Mouse (Mus musculus) thymus, adult 2 months (tissue): Measurements from ENCODE around the gene Rabep1. TPM values are rescaled to one million over a fixed set of nuclear protein-coding genes. Genes with fewer than 3 reads are reported as not detected.

ENCODE experiments used
- DNase-seq: peaks from one replicate; pipeline ENCODE4 v3.0.0; 2021
- H3K27ac ChIP-seq: fragments of 200-500 bp; 2 replicates; pipeline ENCODE4 v1.5.1; 2012; ENCODE audit warnings: low read length, control low read depth; ENCODE audit not compliant: control insufficient read depth, insufficient read depth
- H3K27me3 ChIP-seq: fragments of 200-500 bp; 2 replicates; pipeline ENCODE4 v1.6.1; 2012; ENCODE audit warnings: mild to moderate bottlenecking, low read length, moderate library complexity, mixed read lengths; ENCODE audit not compliant: control insufficient read depth, insufficient read depth
- H3K36me3 ChIP-seq: fragments of 200-500 bp; 2 replicates; pipeline ENCODE4 v1.6.1; 2012; ENCODE audit warnings: mild to moderate bottlenecking, low read length, moderate library complexity; ENCODE audit not compliant: control insufficient read depth, insufficient read depth
- H3K4me1 ChIP-seq: fragments of 200-500 bp; replicated peaks from 2 replicates; pipeline ENCODE4 v1.6.1; 2012; ENCODE audit warnings: low read length; ENCODE audit not compliant: control insufficient read depth, insufficient read depth
- H3K4me3 ChIP-seq: fragments of 200-500 bp; 2 replicates; pipeline ENCODE4 v1.5.1; 2012; ENCODE audit warnings: mild to moderate bottlenecking, low read length, control low read depth, moderate library complexity; ENCODE audit not compliant: control insufficient read depth, insufficient read depth
- CTCF ChIP-seq: fragments of 200-500 bp; IDR thresholded peaks from 2 replicates; pipeline ENCODE4 v1.5.1; 2012; ENCODE audit warnings: mild to moderate bottlenecking, control low read depth, low read length, moderate library complexity, borderline replicate concordance; ENCODE audit not compliant: control insufficient read depth, poor library complexity, insufficient read depth; ENCODE audit errors: extremely low read depth
- POLR2A ChIP-seq: fragments of 200-500 bp; IDR thresholded peaks from 2 replicates; pipeline ENCODE4 v1.6.1; 2012; ENCODE audit warnings: mild to moderate bottlenecking, low read length, control low read depth, moderate library complexity; ENCODE audit not compliant: control insufficient read depth, poor library complexity, insufficient read depth; ENCODE audit errors: extremely low read depth
- WGBS: fragments of 180-500 bp; shearing (Covaris S2); methylation state at CpG from one replicate; pipeline ENCODE4 v1.1.7; 2018; 5-methylcytosine and 5-hydroxymethylcytosine counted together
- polyA plus RNA-seq: library from polyadenylated mRNA; depleted of rRNA; stranded (reverse); fragments of >200 nt; gene quantifications from 2 replicates; pipeline ENCODE4 v1.2.3, GENCODE M21; 2012

Rabep1 gene
- polyA plus RNA-seq, 1 experiment, result 3.7 TPM

DNA sequence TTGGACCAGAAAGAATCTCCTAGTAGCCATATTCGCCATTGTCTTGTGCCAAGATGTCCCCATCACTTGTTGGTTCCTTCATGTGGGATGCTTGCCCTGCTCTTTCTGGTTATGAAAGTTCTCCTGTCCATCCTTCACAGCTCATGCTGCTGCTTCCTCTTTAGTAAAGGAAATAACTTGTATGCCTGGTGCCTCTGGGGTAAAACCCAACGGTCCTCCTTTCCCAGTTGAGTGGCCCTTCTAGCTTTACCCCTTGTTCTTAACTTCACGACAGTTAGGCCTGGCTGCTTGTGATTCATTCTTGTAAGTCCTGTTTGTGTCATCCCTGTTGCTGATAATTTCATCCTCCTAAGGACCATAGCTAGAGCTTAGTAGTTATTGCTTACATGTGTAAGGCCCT lies 66.7 kb downstream of the Rabep1 start:
- no peak overlapping the region for H3K4me3 ChIP-seq
- 85% methylated on average over 3 of the region's 3 CpGs for WGBS
- H3K27ac ChIP-seq, result no peak overlapping the region
- DNase-seq, result no peak
- peaks cover 14% of the 10 kb centered on the region for H3K36me3 ChIP-seq
- TF ChIP-seq POLR2A (no peak), CTCF (no peak)
- no peaks in the 10 kb centered on the region for H3K27me3 ChIP-seq
- no peaks in the 10 kb centered on the region for H3K4me1 ChIP-seq

DNA sequence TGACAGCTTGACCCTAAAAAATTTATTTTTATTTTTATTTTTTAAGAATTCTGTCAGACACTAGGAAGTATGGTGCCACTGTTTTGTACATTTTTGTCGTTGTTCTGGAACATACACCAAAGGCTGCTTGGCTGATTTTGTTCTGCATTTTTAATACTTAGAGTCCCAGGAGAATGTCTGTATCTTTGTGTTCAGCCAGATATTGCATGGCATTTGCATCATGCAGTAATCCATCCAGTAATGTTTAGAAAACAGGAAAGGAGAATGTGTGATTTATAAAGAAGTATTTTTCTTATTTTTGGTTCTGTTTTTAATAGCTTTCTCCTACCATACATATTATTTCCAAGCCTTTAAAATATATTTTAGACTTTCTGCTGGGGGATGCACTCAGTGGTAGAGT lies 67.3 kb downstream of the Rabep1 start:
- no peak for TF ChIP-seq CTCF
- no peak for TF ChIP-seq POLR2A
- WGBS, result 83% methylated on average over 1 of the region's 1 CpGs
- Histone ChIP-seq H3K36me3 (peaks cover 14% of the 10 kb centered on the region), H3K4me3 (no peak overlapping the region), H3K27ac (no peak overlapping the region), H3K4me1 (no peaks in the 10 kb centered on the region), H3K27me3 (no peaks in the 10 kb centered on the region)
- DNase-seq, result no peak

DNA sequence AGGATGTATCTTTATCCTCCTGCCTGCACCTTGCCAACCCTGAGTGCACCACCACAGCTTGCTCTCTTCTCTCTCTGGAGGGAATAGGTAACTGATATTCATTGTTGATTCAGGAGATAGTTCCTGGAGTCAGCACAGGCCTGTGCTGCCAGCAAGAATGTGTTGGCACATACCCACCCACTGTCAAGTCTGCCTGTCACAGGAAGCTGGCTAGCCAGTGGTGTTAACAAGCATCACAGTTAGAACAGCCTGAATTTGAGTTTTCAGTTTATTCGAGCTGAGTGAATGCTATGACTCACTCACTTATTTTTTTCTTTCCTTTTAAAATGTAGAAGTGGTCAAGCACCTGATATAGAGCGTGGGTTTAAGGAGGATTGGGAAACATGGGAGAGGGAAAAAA lies 73.3 kb downstream of the Rabep1 start:
- Histone ChIP-seq H3K4me1 (no peaks in the 10 kb centered on the region), H3K27me3 (no peaks in the 10 kb centered on the region), H3K27ac (no peak overlapping the region), H3K4me3 (no peak overlapping the region), H3K36me3 (peaks cover 32% of the 10 kb centered on the region)
- DNase-seq, result no peak
- WGBS, result 92% methylated on average over 2 of the region's 2 CpGs
- TF ChIP-seq CTCF (no peak), POLR2A (no peak)

GRCm38 (mm10) chr11:70919524-70919923 lies 74.9 kb downstream of the Rabep1 start:
- no peak for DNase-seq
- H3K4me3 ChIP-seq, result no peak overlapping the region
- TF ChIP-seq CTCF (no peak), POLR2A (no peak)
- WGBS, result 97% methylated on average over 4 of the region's 4 CpGs
- H3K4me1 ChIP-seq, result no peaks in the 10 kb centered on the region
- H3K27ac ChIP-seq, result no peak overlapping the region
- no peaks in the 10 kb centered on the region for H3K27me3 ChIP-seq
- H3K36me3 ChIP-seq, result peaks cover 43% of the 10 kb centered on the region

GRCm38 (mm10) chr11:70931461-70931860 lies 86.9 kb downstream of the Rabep1 start:
- 96% methylated on average over 5 of the region's 5 CpGs for WGBS
- Histone ChIP-seq H3K27me3 (no peaks in the 10 kb centered on the region), H3K36me3 (peaks cover 26% of the 10 kb centered on the region), H3K27ac (no peak overlapping the region), H3K4me1 (no peaks in the 10 kb centered on the region), H3K4me3 (no peak overlapping the region)
- no peak for TF ChIP-seq CTCF
- no peak for TF ChIP-seq POLR2A
- DNase-seq, result no peak

- Histone ChIP-seq H3K27me3 (no peaks in the 10 kb centered on the region), H3K36me3 (peaks cover 33% of the 10 kb centered on the region), H3K4me3 (no peak overlapping the region), H3K4me1 (no peaks in the 10 kb centered on the region), H3K27ac (no peak overlapping the region)
- WGBS, result 97% methylated on average over 7 of the region's 7 CpGs
- DNase-seq, result no peak
- TF ChIP-seq CTCF (no peak), POLR2A (no peak)
Measured at GRCm38 (mm10) chr11:70935316-70935715, 90.7 kb downstream of the Rabep1 start.

GRCm38 (mm10) chr11:70942596-70942995 lies 98.0 kb downstream of the Rabep1 start:
- H3K27ac ChIP-seq, result no peak overlapping the region
- no peak overlapping the region for H3K4me3 ChIP-seq
- TF ChIP-seq POLR2A, result no peak
- no peak for TF ChIP-seq CTCF
- H3K36me3 ChIP-seq, result peaks cover 60% of the 10 kb centered on the region
- no peak for DNase-seq
- 97% methylated on average over 1 of the region's 1 CpGs for WGBS
- H3K4me1 ChIP-seq, result no peaks in the 10 kb centered on the region
- H3K27me3 ChIP-seq, result no peaks in the 10 kb centered on the region
